Mouse (Mus musculus) T-helper 17 cell (primary cell): ENCODE data around the gene Atf7.

Experiments used
- in situ Hi-C, 2 experiments: fragments of 300-600 bp; cut with MboI, MseI; formaldehyde crosslinking; loops; 1 replicate in 1 of 2; 2 replicates in 1 of 2; pipeline ENCODE4 v1.15.1; 2025; ENCODE audit warnings: high pct_unique_total_duplicates in 2 of 2

The Atf7 gene

DNA sequence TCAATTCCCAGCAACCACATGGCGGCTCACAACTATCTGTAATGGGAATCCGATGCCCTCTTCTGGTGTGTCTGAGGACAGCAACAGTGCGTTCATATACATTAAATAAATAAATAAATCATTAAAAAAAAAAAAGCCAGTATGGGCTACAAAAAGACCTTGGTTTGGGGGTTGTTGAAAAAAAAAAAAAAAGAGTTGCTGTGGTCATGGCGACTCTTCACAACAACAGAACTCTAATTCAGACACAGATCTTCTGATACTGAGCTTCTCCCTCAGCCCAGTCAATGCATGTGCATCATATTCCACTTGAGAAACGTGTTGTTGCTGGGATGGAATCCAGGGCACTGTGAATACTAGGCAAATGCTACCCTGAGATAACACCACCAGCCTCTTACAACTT lies 72.7 kb downstream of the Atf7 start:
- in situ Hi-C loops, result no loop called here

DNA sequence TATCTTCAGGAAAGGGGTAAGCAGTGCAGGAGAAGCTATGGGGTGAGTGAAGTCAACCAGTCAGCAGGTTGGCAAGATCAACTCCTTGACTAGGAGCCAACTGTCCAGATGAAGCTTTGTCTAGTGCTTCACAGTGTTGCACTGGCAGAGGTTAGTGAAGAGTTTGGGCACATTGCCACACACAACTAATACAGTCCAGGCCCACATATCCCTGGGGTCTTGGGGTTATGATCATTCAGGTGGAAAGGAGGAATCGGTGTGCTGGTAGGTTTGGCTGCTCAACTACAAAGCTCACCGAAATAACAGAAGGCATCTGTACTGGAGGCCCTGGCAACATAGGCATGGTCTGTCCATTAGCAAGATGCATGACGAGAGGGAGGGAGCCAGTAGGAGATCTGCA lies 77.8 kb downstream of the Atf7 start:
- in situ Hi-C loops, result no loop called here

DNA sequence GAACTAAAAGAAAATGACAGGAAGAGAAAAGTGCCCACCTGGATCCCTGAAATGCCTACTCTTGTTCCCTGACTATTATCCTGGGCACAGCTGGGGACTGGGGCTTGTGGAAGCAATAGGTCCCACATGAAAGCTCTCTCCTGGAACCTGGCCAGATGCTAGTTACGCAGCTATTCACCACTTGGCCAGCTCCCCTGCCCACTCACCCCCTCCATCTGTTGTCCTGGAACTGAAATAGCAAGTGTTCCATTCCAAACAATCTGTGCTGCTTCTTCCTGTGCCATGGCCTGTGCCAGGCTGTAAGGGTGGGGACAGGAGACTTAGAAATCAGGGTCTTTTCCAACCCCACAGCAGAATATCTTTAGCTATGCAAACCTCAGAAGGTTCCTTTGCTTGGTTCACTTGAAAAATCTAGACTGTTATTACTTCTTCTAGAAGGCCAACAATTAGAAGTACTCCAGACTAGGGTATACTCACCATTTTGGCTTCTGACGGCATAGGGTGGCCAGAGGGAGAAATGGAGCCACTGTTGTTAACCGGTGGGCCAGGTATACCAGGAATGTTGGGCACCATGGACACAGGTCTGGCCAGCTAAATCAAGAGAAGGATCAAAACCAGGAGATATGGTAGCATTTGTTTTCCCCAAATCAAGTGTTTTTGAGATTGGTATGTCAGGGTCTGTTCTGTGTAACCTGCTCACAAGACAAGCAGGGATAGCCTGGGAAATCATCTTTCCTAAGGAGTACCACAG lies 78.4 kb downstream of the Atf7 start:
- in situ Hi-C loops, result no loop called here

DNA sequence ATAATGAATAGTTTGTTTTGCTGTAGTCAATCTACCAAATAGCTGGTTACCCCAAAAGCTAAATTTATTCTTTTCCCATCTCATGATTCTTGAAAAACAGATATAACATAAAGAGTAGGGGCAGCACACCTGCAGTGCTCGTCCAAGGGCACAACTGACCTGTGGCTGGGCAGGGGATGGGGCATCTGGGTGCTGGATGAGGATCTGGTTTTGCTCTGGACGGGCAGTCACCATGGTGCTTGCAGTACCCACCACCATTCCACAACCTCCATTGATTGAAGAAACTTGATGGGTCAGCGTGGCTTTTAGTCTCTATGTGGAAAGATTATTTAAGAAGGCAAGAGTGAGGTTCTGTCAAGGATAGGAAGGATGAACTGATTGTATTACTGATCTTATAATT lies 79.0 kb downstream of the Atf7 start:
- in situ Hi-C loops, result no loop called here

DNA sequence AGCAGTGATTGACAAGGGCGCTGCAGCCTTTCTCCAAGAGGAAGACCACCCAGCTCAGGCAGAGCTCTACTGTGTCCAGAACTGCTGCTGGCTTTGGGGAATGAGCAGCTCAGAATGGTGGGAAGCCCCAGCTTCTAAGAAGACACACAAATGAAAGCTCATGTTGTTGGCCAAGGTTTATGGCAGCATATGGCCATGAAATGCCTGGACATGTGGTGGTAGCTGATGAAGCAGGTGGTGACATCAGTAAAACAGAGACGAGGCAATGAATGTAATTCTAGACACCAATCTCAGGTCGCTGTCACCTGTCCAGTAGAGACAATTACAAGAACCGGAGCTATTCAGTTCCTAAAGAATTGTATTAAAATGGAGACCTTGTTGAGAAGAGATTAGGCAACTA lies 80.5 kb downstream of the Atf7 start:
- in situ Hi-C loops, result no loop called here

DNA sequence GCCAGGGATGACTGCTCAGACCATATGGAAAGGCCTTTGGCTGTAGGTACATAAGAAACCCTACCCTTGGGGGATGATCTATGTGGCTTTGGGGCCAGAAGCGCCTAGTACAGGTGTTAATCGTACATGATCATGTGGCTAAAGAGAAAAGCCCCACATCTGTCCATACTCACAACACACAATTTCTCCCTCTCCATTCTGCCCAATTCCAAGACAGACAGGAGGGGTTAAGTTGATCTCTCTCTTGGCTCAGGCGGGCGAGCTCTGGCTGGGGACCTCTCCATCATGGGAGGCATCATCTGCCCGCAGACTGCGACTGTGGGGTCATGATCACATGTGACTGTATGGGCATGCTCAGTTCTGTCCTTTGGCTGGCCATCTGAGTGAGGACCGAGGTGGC lies 91.3 kb downstream of the Atf7 start:
- in situ Hi-C loops, result no loop called here

- in situ Hi-C loops, result no loop called here
Measured at GRCm38 (mm10) chr15:102532106-102532900, 93.0 kb downstream of the Atf7 start.

GRCm38 (mm10) chr15:102531586-102531985 lies 93.7 kb downstream of the Atf7 start:
- in situ Hi-C loops, result no loop called here

DNA sequence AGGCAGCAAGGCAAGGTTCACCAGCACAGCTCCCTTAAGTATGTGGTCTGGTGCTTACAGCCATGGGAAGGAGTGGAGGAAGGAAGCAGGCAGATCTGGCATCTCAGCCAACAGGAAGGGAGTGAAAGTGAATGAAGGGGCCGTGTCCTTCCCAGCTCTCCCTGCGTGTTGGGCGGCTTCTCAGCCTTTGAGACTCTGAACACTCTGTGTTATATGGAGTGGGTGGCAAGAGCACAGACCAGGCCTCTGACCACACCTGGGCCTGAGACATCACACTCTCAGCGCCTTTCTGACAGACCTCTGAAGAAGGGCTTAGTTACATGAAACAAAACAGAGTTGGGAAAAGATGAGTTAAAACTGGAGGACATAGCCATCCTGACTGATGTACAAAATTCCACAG lies 94.7 kb downstream of the Atf7 start:
- in situ Hi-C loops, result no loop called here

DNA sequence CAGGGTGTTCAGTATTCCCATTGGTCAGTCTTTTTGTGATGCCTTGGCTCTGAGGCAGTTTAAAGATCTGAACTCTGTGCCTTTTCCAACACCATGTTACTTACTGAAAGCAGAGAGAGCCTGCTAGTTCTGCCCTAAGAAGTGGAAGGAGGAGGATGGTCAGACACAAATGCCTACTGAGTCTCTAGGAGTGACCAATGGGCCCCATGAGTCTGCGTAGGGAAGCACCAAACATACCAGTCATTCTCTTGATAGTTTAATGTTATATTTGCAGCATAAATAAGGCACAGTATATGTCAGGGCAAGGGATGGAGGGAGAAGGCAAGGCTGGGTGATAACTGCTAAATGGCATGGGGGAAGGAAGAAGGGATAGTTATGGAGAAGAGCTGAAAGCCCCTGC lies 96.9 kb downstream of the Atf7 start:
- in situ Hi-C loops, result no loop called here

- in situ Hi-C loops, result no loop called here
Measured at GRCm38 (mm10) chr15:102527936-102528335, 97.3 kb downstream of the Atf7 start.

- in situ Hi-C loops, result no loop called here
Measured at GRCm38 (mm10) chr15:102526111-102527002, 98.9 kb downstream of the Atf7 start.

DNA sequence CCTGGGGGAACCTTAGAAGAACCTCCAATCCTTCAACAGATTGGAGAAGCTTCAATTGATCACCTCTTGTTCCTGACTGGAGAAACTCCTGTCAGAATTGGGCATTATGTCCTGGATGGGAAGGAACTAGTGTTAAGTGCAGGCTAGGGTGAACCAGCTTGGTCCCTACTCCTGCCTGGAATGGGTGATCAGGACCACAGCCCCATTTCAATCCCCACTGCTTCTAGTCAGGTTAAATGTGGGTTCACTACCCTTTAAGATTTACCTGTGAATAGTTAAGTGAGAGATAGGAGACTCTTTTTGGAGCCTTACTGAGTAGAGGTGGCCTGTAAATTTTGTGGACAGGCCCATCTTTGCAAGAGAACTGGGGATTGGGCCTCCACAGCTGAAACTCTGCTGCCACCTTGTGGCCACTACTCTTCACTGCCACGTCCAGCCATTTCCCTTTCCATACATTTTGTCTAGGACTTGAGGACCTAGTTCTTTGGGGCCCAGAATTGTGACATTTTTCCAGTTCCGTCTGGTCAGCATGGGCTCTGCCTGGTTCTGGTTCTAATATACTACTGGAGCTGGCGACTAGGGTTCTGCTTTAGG lies 100.3 kb downstream of the Atf7 start, which contains the start of gene Npff:
Gene Npff, minus strand, starts transcription at position 51 of the 594 bp plus-strand sequence.
- in situ Hi-C loops, result loop anchor here in 1 of 2 experiments (25.0 kb wide), 1 partner anchor 712 kb away; the partner anchor contains the start of genes Cbx5 and Hnrnpa1

DNA sequence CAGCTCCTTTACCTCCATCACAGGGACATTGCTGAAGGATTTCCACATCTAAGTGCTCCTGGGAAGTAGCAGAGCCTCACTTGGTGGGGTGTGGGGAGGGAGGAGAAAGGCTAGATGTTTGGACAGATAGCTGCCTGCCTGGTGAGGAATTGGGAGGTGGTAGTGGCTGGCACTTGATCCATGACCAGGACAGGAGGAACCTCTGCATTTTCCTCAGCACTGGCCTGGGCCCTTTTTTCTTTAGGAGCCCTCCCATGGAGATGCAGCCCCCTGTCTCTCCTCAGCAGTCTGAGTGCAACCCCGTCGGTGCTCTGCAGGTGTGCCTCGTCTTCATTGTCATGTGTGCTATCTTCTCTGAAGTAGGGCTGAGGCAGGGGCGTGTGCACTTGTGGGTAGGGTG lies 103.8 kb downstream of the Atf7 start:
- in situ Hi-C loops, result loop anchor here in 1 of 2 experiments (25.0 kb wide), 1 partner anchor 716 kb away; the partner anchor contains the start of genes Cbx5 and Hnrnpa1

- in situ Hi-C loops, result loop anchor here in 1 of 2 experiments (25.0 kb wide), 1 partner anchor 717 kb away; the partner anchor contains the start of genes Cbx5 and Hnrnpa1
Measured at GRCm38 (mm10) chr15:102520416-102520815, 104.8 kb downstream of the Atf7 start.

DNA sequence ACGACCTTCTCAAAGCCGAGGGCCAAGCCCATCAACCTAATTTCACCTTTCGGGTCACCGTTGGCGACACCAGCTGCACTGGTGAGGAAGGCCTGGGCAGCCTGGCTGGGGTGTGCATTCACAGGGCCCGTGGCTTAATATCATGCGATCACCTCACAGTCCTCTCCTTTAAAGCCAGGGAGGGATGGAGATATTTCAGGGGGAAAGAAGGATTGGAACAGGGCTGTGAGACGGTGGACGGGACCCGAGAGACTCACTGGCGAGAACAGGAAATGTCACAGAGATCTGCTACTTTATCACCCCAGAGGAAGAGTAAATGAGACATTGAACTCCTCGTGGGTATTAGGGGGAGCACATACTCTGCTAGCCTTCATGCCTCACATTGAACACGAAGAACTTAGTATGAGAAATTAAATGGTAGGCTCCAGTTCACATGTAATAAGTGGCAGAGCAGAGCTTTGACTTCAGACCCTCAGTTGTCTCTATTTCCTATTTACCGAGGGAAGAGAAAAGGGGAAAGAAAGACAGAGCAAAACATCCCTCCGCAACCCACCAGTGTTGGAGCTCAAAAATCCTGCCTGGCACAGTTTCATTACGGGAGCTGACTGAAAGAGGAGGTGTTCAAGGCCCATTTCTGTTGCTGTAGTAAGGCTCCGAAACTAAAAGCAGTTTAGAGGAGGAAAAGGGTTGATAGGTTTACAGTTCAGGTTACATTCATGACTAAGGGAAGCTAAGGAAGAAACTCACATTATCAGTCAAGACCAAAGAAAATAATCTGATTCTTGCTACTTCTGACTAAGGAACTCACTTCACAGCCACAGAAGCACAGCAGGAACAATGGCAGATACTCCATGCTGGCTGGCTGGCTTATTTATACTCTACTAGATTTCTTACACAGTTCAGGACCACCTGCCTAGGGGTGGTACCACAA lies 105.8 kb downstream of the Atf7 start:
- in situ Hi-C loops, result loop anchor here in 1 of 2 experiments (25.0 kb wide), 1 partner anchor 718 kb away; the partner anchor contains the start of genes Cbx5 and Hnrnpa1

DNA sequence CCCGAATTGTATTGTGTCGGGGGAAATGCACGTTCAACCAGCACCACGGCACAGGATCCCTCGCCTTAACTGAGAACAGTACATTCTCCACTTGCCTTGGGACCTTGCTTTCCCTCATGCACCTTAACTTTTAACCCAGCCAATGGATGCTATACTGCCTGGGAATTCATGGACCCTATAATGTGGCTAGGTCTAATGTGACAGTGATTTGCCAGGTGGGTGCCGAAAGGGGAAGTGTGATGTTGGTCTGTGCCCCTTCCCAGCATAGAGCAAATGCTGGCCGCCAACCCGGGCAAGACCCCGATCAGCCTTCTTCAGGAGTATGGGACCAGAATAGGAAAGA lies 106.4 kb downstream of the Atf7 start:
- in situ Hi-C loops, result loop anchor here in 1 of 2 experiments (25.0 kb wide), 1 partner anchor 718 kb away; the partner anchor contains the start of genes Cbx5 and Hnrnpa1

- in situ Hi-C loops, result loop anchor here in 1 of 2 experiments (25.0 kb wide), 1 partner anchor 719 kb away; the partner anchor contains the start of genes Cbx5 and Hnrnpa1
Measured at GRCm38 (mm10) chr15:102517976-102518858, 107.0 kb downstream of the Atf7 start, which contains the start of gene Tarbp2. Gene Tarbp2 (plus strand): TSS chr15:102518192.

GRCm38 (mm10) chr15:102517631-102517975 lies 107.7 kb downstream of the Atf7 start:
- in situ Hi-C loops, result loop anchor here in 1 of 2 experiments (25.0 kb wide), 1 partner anchor 720 kb away; the partner anchor contains the start of genes Cbx5 and Hnrnpa1
